Mouse (Mus musculus) kidney, adult 8-10 months (tissue): ENCODE measurements around the gene Cdcp1.

Experiments
- DNase-seq, 2 experiments: peaks; one replicate each; pipeline ENCODE4 v3.0.0; 2022

The Cdcp1 gene

GRCm38 (mm10) chr9:123215621-123216440, at the start of gene Cdcp1:
TSS of gene Cdcp1 (minus strand) at chr9:123216038.
- peak; percentile 85 to 89 for DNase-seq

- peak; percentile 83 to 89 for DNase-seq
These were observed 44.8 kb upstream of the Cdcp1 start, which contains the start of gene Tmem158 for GRCm38 (mm10) chr9:123260611-123261021. TSS of gene Tmem158 (minus strand) at chr9:123260764.

- DNase-seq = no peak
These were observed 44.2 kb upstream of the Cdcp1 start for GRCm38 (mm10) chr9:123259896-123260610.

GRCm38 (mm10) chr9:123259461-123259895, 43.6 kb upstream of the Cdcp1 start:
- DNase-seq = peak; percentile 65 to 78

GRCm38 (mm10) chr9:123258796-123259195, 43.0 kb upstream of the Cdcp1 start:
- DNase-seq = no peak

GRCm38 (mm10) chr9:123255736-123256135, 39.9 kb upstream of the Cdcp1 start:
- DNase-seq = no peak

GRCm38 (mm10) chr9:123247992-123248391, 32.2 kb upstream of the Cdcp1 start:
- no peak for DNase-seq

GRCm38 (mm10) chr9:123245146-123245545, 29.3 kb upstream of the Cdcp1 start:
- DNase-seq = no peak

GRCm38 (mm10) chr9:123243988-123244387, 28.1 kb upstream of the Cdcp1 start:
- no peak for DNase-seq

- no peak for DNase-seq
These were observed 25.4 kb upstream of the Cdcp1 start for GRCm38 (mm10) chr9:123241191-123241590.

GRCm38 (mm10) chr9:123240751-123241150, 24.9 kb upstream of the Cdcp1 start:
- no peak for DNase-seq

- no peak for DNase-seq
These were observed 24.4 kb upstream of the Cdcp1 start for GRCm38 (mm10) chr9:123240271-123240670.

- no peak for DNase-seq
These were observed 23.8 kb upstream of the Cdcp1 start for GRCm38 (mm10) chr9:123239651-123240050.

GRCm38 (mm10) chr9:123238256-123239045, 22.6 kb upstream of the Cdcp1 start:
- no peak for DNase-seq

GRCm38 (mm10) chr9:123237739-123238138, 21.9 kb upstream of the Cdcp1 start:
- DNase-seq = peak; percentile 28 to 42

- DNase-seq = no peak
These were observed 19.8 kb upstream of the Cdcp1 start for GRCm38 (mm10) chr9:123235621-123236020.

- DNase-seq = no peak
These were observed 14.0 kb upstream of the Cdcp1 start for GRCm38 (mm10) chr9:123229826-123230225.

- DNase-seq = no peak
These were observed 12.8 kb upstream of the Cdcp1 start for GRCm38 (mm10) chr9:123228671-123229070.

GRCm38 (mm10) chr9:123227106-123227750, 11.4 kb upstream of the Cdcp1 start:
- DNase-seq = no peak

- DNase-seq = no peak
These were observed 9.1 kb upstream of the Cdcp1 start for GRCm38 (mm10) chr9:123224863-123225431.

- DNase-seq = no peak
These were observed 4.0 kb upstream of the Cdcp1 start for GRCm38 (mm10) chr9:123219826-123220225.

GRCm38 (mm10) chr9:123213371-123213770, 2.5 kb downstream of the Cdcp1 start:
- peak; percentile 67 to 73 for DNase-seq
